Mouse (Mus musculus) brain, embryonic 14.5 days (tissue): ENCODE measurements around the gene Akap8.

ENCODE experiments used
- CTCF ChIP-seq: fragments of 200-500 bp; IDR thresholded peaks from 2 replicates; pipeline ENCODE4 v1.5.1; 2012; ENCODE audit warnings: inconsistent platforms, mild to moderate bottlenecking, moderate library complexity, borderline replicate concordance; ENCODE audit not compliant: insufficient read depth, insufficient read length; ENCODE audit errors: extremely low read depth
- POLR2A ChIP-seq: fragments of 200-500 bp; IDR thresholded peaks from 2 replicates; pipeline ENCODE4 v1.6.1; 2012; ENCODE audit warnings: mild to moderate bottlenecking, inconsistent platforms, borderline replicate concordance; ENCODE audit not compliant: poor library complexity, insufficient read depth, insufficient read length, severe bottlenecking; ENCODE audit errors: extremely low read depth

- no peak for TF ChIP-seq CTCF
- TF ChIP-seq POLR2A: no peak
Observed at GRCm38 (mm10) chr17:32275568-32275967, 45.5 kb downstream of the Akap8 start.
